Mouse (Mus musculus): ENCODE measurements around the gene Esrp2.

Gene Esrp2

GRCm38 (mm10) chr8:106123443-106123842 is 13.3 kb downstream of the Esrp2 start:
- DNase-seq (ENCODE audit: low spot score), result no peak

DNA sequence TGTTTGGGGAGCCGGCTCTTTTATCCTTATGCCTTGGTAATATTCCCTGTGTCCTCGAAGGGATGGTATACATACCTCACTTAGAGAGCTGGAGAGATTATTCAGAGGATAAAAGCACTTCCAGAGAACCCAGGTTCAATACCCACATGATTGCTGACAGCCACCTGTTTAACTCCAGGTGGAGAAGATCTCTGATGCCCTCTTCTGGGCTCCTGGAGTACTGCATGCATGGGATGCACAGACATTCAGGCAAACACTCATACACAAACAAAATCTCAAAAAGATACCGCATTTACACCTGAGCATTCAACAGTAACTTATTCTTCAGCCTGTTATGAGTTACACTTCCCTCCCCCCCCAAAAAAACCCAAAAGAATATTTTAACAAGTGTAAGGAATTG is 20.9 kb downstream of the Esrp2 start:
- no peak for DNase-seq (ENCODE audit: low spot score)

DNA sequence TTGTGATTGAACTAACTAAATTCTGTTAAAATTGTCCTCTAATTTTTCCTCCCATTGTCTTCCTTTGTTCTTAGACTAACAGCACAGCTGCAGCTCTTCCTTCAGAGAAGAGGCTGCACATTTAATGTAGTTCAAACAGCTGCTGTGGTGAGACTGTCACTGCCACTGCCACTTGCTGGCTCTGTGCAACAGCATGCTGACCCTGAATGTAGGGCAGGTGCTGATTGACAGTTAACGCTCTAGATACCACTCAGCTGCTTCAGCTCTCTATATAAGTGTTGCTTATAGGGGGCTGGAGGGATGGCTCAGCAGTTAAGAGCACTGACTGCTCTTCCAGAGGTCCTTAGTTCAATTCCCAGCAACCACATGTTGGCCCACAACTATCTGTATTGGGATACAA is 24.3 kb downstream of the Esrp2 start:
- DNase-seq (ENCODE audit: low spot score), result no peak

DNA sequence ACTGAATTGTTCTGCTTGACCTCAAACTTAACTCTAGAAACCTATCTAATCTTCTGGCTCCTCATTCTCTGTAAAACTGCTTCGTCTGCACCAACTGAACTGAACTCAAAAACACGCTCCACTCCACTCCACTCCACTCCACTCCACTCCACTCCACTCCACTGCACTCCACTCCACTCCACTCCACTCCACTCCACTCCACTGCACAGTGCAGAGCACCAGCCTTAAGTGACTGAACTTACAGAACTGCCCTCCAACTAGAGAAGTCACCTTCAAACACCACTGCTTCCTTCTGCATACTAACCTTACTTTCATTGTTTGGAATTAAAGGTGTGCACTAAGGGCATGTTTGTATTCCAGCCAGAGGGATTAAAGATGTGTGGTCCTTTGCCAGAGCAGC is 24.7 kb downstream of the Esrp2 start:
- DNase-seq (ENCODE audit: low spot score), result no peak

DNA sequence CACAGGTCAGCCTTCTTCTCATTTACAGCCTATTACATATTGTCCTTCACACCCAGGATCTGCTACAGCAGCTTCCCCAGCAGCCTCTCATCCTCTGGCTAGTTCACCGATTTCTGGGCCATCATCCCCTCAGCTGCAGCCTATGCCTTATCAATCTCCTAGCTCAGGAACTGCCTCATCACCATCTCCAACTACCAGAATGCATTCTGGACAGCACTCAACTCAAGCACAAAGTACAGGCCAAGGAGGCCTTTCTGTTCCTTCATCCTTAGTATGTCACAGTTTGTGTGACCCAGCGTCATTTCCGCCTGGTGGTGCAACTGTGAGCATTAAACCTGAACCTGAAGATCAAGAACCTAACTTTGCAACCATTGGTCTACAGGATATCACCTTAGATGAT is 28.0 kb downstream of the Esrp2 start:
- peak; percentile 19 for DNase-seq (ENCODE audit: low spot score)

GRCm38 (mm10) chr8:106108080-106108479 is 28.7 kb downstream of the Esrp2 start:
- peak; percentile 18 for DNase-seq (ENCODE audit: low spot score)

DNA sequence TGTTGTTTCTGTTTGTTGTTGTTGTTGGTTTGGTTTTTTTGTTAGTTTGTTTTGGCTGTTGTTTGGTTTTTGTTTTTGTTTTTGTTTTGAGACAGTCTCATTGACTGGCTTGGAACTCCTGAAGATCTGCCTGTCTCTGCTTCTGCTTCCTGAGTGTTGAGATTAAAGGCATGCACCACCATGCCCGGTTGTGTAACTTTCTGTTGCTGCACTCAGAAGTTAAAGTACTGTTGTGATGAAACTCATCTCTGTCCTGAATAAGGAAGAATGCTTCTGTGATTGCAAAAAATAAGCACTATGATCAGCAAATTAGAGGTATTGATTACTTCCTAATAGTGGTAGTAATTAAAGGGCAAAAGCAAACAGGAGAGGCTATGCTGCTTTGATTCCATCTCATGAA is 30.6 kb downstream of the Esrp2 start:
- DNase-seq (ENCODE audit: low spot score), result no peak

- DNase-seq (ENCODE audit: low spot score), result no peak
Measured at GRCm38 (mm10) chr8:106103888-106104287, 32.9 kb downstream of the Esrp2 start.

DNA sequence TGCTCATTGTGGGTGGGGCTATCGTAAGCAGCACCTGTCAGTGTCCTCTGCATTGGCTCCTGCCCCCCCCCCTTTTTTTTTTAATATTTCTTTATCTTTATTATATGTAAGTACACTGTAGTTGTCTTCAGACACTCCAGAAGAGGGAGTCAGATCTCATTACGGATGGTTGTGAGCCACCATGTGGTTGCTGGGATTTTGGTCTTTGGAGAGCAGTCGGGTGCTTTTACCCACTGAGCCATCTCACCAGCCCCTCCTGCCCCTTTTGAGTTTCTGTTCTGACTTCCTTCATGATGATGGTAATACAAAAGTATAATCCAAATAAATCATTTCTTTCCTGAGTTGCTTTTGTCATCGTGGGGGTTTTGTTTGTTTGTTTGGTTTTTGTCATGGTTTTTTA is 34.5 kb downstream of the Esrp2 start:
- DNase-seq (ENCODE audit: low spot score), result no peak

All from ovary, postnatal 36 days (tissue).